In genomic region chr5:150576832-150577231, GRCm38 (mm10) we compare ENCODE assay signal across 29 mouse cellular contexts. TPM values are rescaled to one million over a fixed set of nuclear protein-coding genes. Genes with fewer than 3 reads are reported as not detected.
A peak's percentile ranks its signal among the peaks of the same experiment; 100 is the strongest.
DNase-seq lines count a peak whose midpoint lies in the region; ATAC-seq and TF ChIP-seq lines count a peak whose summit lies in the region.
"Had no signal": no experiment of that assay in that cellular context is flagged by ENCODE, and none has a peak within 500 bp of the region (broad histone marks: within the 10 kb centered on the region; RNA-seq: fewer than 3 reads in every experiment).

No protein-coding gene starts in this region.

- H3K4me1 ChIP-seq in liver, adult 2 months (ENCODE audit: control insufficient read depth, insufficient read depth, low read length) = peaks cover 30% of the 10 kb centered on the region
- H3K4me1 ChIP-seq in liver, embryonic 11.5 days (replicated peaks; ENCODE audit: control insufficient read depth, insufficient read depth, low read length) = peaks cover 31% of the 10 kb centered on the region
- H3K4me1 ChIP-seq in liver, embryonic 15.5 days (replicated peaks) = peaks cover 49% of the 10 kb centered on the region
- no peaks in the 10 kb centered on the region for H3K4me1 ChIP-seq in kidney, embryonic 14.5 days (ENCODE audit: control insufficient read depth, insufficient read depth, low read length)
- H3K4me1 ChIP-seq: forebrain, embryonic 10.5 days; forebrain, embryonic 13.5 days; heart, embryonic 12.5 days; hindbrain, embryonic 13.5 days had no signal

- TF ChIP-seq CTCF in liver, adult 2 months (IDR thresholded peaks at IDR 0.05; ENCODE audit: low read depth, low read length) = no peak

- TF ChIP-seq POLR2A in liver, adult 2 months (IDR thresholded peaks at IDR 0.05; ENCODE audit: extremely low read depth, insufficient read depth, low read length) = no peak

- WGBS in liver, adult 2 months = 28% methylated on average over 11 of the region's 11 CpGs
- 86% methylated on average over 11 of the region's 11 CpGs for WGBS in liver, embryonic 11.5 days
- WGBS in liver, embryonic 15.5 days (ENCODE audit: insufficient replicate concordance) = 81% methylated on average over 11 of the region's 11 CpGs
- 61% methylated on average over 11 of the region's 11 CpGs for WGBS in kidney, embryonic 14.5 days

- no peak overlapping the region; the same call in 1 of the 2 replicates for H3K27ac ChIP-seq in liver, adult 2 months (replicated peaks; ENCODE audit: insufficient read depth, low read depth, low read length)
- no peak overlapping the region for H3K27ac ChIP-seq in liver, embryonic 11.5 days (ENCODE audit: low read depth, low read length)
- peak overlapping the region; percentile 87; the same call in 1 of the 2 replicates for H3K27ac ChIP-seq in liver, embryonic 15.5 days (replicated peaks)
- H3K27ac ChIP-seq in kidney, embryonic 14.5 days (ENCODE audit: low read depth, low read length) = no peak overlapping the region
- H3K27ac ChIP-seq: forebrain, embryonic 10.5 days; forebrain, embryonic 13.5 days; heart, embryonic 15.5 days; hindbrain, embryonic 10.5 days; hindbrain, embryonic 13.5 days; intestine, embryonic 15.5 days had no signal

- no peak overlapping the region for H3K4me2 ChIP-seq in liver, embryonic 11.5 days
- no peak overlapping the region for H3K4me2 ChIP-seq in liver, embryonic 15.5 days
- no peak overlapping the region for H3K4me2 ChIP-seq in kidney, embryonic 14.5 days (replicated peaks; ENCODE audit: low read depth, low read length)
- H3K4me2 ChIP-seq: forebrain, embryonic 13.5 days; heart, embryonic 12.5 days; heart, embryonic 15.5 days; hindbrain, embryonic 13.5 days; intestine, embryonic 15.5 days had no signal

- no peaks in the 10 kb centered on the region for H3K9me3 ChIP-seq in liver, embryonic 11.5 days (ENCODE audit: control insufficient read depth, low read length)
- no peaks in the 10 kb centered on the region; the same call in 1 of the 2 replicates for H3K9me3 ChIP-seq in liver, embryonic 15.5 days (replicated peaks)
- no peaks in the 10 kb centered on the region for H3K9me3 ChIP-seq in kidney, embryonic 14.5 days (ENCODE audit: control insufficient read depth, low read length)
- H3K9me3 ChIP-seq: forebrain, embryonic 10.5 days; forebrain, embryonic 13.5 days; heart, embryonic 12.5 days; heart, embryonic 15.5 days; hindbrain, embryonic 10.5 days; hindbrain, embryonic 13.5 days; intestine, embryonic 15.5 days had no signal

- H3K27me3 ChIP-seq in liver, adult 2 months (ENCODE audit: control insufficient read depth, insufficient read depth, low read length) = no peaks in the 10 kb centered on the region
- H3K27me3 ChIP-seq in liver, embryonic 11.5 days (replicated peaks; ENCODE audit: control insufficient read depth, insufficient read depth, low read length) = no peaks in the 10 kb centered on the region
- no peaks in the 10 kb centered on the region for H3K27me3 ChIP-seq in liver, embryonic 15.5 days
- H3K27me3 ChIP-seq in kidney, embryonic 14.5 days (ENCODE audit: control insufficient read depth, insufficient read depth, low read length) = no peaks in the 10 kb centered on the region
- H3K27me3 ChIP-seq: forebrain, embryonic 13.5 days; heart, embryonic 12.5 days; heart, embryonic 15.5 days; hindbrain, embryonic 13.5 days; intestine, embryonic 15.5 days had no signal

- no peak overlapping the region for H3K9ac ChIP-seq in liver, adult 2 months (ENCODE audit: low read depth, low read length)
- no peak overlapping the region for H3K9ac ChIP-seq in liver, embryonic 11.5 days (ENCODE audit: low read depth, low read length)
- no peak overlapping the region for H3K9ac ChIP-seq in liver, embryonic 15.5 days
- no peak overlapping the region for H3K9ac ChIP-seq in kidney, embryonic 14.5 days (ENCODE audit: low read depth, low read length)
- H3K9ac ChIP-seq: forebrain, embryonic 13.5 days; heart, embryonic 12.5 days; heart, embryonic 15.5 days; hindbrain, embryonic 13.5 days; intestine, embryonic 15.5 days had no signal

- H3K36me3 ChIP-seq in liver, adult 2 months (ENCODE audit: control insufficient read depth, insufficient read depth, low read length) = peaks cover 41% of the 10 kb centered on the region
- H3K36me3 ChIP-seq in liver, embryonic 11.5 days (ENCODE audit: control insufficient read depth, insufficient read depth, low read length) = no peaks in the 10 kb centered on the region
- H3K36me3 ChIP-seq in liver, embryonic 15.5 days (replicated peaks) = peaks cover 20% of the 10 kb centered on the region
- H3K36me3 ChIP-seq in kidney, embryonic 14.5 days (ENCODE audit: control insufficient read depth, insufficient read depth, low read length) = no peaks in the 10 kb centered on the region
- H3K36me3 ChIP-seq: intestine, embryonic 15.5 days had no signal

- H3K79me2 ChIP-seq in liver, adult 2 months (ENCODE audit: control insufficient read depth, insufficient read depth, low read length) = peaks cover 4% of the 10 kb centered on the region; the same call in 1 of the 2 replicates

- DNase-seq in adrenal gland, adult 8-10 months = peak; percentile 26
- no peak for DNase-seq in adrenal gland, adult 18-20 months (ENCODE audit: low spot score in 2 of 2)
- DNase-seq in liver, adult 2 months (ENCODE audit: extremely low read depth, low read depth, low spot score) = peak; percentile 75
- DNase-seq in liver, embryonic 11.5 days (ENCODE audit: low spot score) = no peak
- DNase-seq: cerebellum, adult 18-20 months; cerebellum, adult 9-10 months; cerebellum, postnatal 14 days; gastrocnemius, postnatal 10 days; gastrocnemius, postnatal 36 days; heart, postnatal 10 days; heart, postnatal 36 days had no signal

- no peak overlapping the region for H3K4me3 ChIP-seq in liver, adult 2 months (ENCODE audit: insufficient read depth, low read depth, low read length)
- no peak overlapping the region for H3K4me3 ChIP-seq in liver, embryonic 11.5 days (ENCODE audit: low read depth, low read length)
- no peak overlapping the region for H3K4me3 ChIP-seq in liver, embryonic 15.5 days (replicated peaks)
- no peak overlapping the region for H3K4me3 ChIP-seq in kidney, embryonic 14.5 days (ENCODE audit: low read length)
- H3K4me3 ChIP-seq: forebrain, embryonic 10.5 days; forebrain, embryonic 13.5 days; heart, embryonic 12.5 days; heart, embryonic 15.5 days; hindbrain, embryonic 10.5 days; hindbrain, embryonic 13.5 days; intestine, embryonic 15.5 days had no signal

- no peak for ATAC-seq in liver, embryonic 11.5 days (replicated peaks; ENCODE audit: low FRiP score)
- ATAC-seq in liver, embryonic 15.5 days (ENCODE audit: insufficient read depth) = no peak
- ATAC-seq in kidney, embryonic 14.5 days (ENCODE audit: low FRiP score, low TSS enrichment) = no peak
- ATAC-seq: CD4-positive, CD25-positive, alpha-beta regulatory T cell, adult 4 months; forebrain, embryonic 13.5 days; forebrain, embryonic 16.5 days; hindbrain, embryonic 16.5 days; intestine, embryonic 15.5 days had no signal

RNA-seq across cellular contexts. Expression of gene N4bp2l1, which starts 20.2 kb away (rescaled TPM):
- 10 to 100 TPM; 27.3 to 31.7 (median 29.4) TPM for total RNA-seq in adrenal gland, adult 8-10 months (2022)
- 10 to 100 TPM; 23.1 to 27.1 TPM for total RNA-seq in adrenal gland, adult 18-20 months (2021)
- 81.9 and 90.1 TPM in 2 replicates for total RNA-seq in liver, adult 2 months (2014; rRNA removed)
- 48.2 and 64.9 TPM in 2 replicates for polyA plus RNA-seq in liver, adult 2 months (2012; rRNA removed)
- polyA plus RNA-seq in liver, embryonic 11.5 days (2014; fragmentation: Nextera tagmentation; extraction: Ambion mirVana) = 13.0 and 14.3 TPM in 2 replicates
- polyA plus RNA-seq in liver, embryonic 15.5 days (2015; fragmentation: Nextera tagmentation; extraction: Ambion mirVana) = 13.3 and 14.5 TPM in 2 replicates
- polyA plus RNA-seq in kidney, embryonic 14.5 days (2014; fragmentation: Nextera tagmentation; extraction: Ambion mirVana) = 5.5 and 5.7 TPM in 2 replicates

RNA-seq across cellular contexts. Expression of gene Brca2, which starts 54.4 kb away (rescaled TPM):
- total RNA-seq in adrenal gland, adult 8-10 months (2022) = 10 to 100 TPM in 1 of 4 experiments, 1 to 10 TPM in 3; 3.7 to 10.3 (median 8.1) TPM
- total RNA-seq in adrenal gland, adult 18-20 months (2021) = 1 to 10 TPM; 2.5 to 3.0 TPM
- 2.6 and 3.2 TPM in 2 replicates for total RNA-seq in liver, adult 2 months (2014; rRNA removed)
- 0.62 and 0.86 TPM in 2 replicates for polyA plus RNA-seq in liver, adult 2 months (2012; rRNA removed)
- polyA plus RNA-seq in liver, embryonic 11.5 days (2014; fragmentation: Nextera tagmentation; extraction: Ambion mirVana) = 20.5 and 30.0 TPM in 2 replicates
- polyA plus RNA-seq in liver, embryonic 15.5 days (2015; fragmentation: Nextera tagmentation; extraction: Ambion mirVana) = 18.9 and 20.3 TPM in 2 replicates
- 24.5 and 28.6 TPM in 2 replicates for polyA plus RNA-seq in kidney, embryonic 14.5 days (2014; fragmentation: Nextera tagmentation; extraction: Ambion mirVana)

RNA-seq across cellular contexts. Expression of gene Zar1l, which starts 58.9 kb away (rescaled TPM):
- total RNA-seq in adrenal gland, adult 8-10 months (2022) = not detected
- not detected for total RNA-seq in adrenal gland, adult 18-20 months (2021)
- total RNA-seq in liver, adult 2 months (2014; rRNA removed) = not detected in 2 replicates
- polyA plus RNA-seq in liver, adult 2 months (2012; rRNA removed) = not detected in 2 replicates
- not detected in 2 replicates for polyA plus RNA-seq in liver, embryonic 11.5 days (2014; fragmentation: Nextera tagmentation; extraction: Ambion mirVana)
- polyA plus RNA-seq in liver, embryonic 15.5 days (2015; fragmentation: Nextera tagmentation; extraction: Ambion mirVana) = not detected in 2 replicates
- polyA plus RNA-seq in kidney, embryonic 14.5 days (2014; fragmentation: Nextera tagmentation; extraction: Ambion mirVana) = not detected in 2 replicates
- total RNA-seq: gastrocnemius, adult 18-20 months; gastrocnemius, postnatal 10 days; gastrocnemius, postnatal 36 days; granulocyte monocyte progenitor cell, adult 5-6 weeks; heart, postnatal 10 days; heart, postnatal 36 days; MEL had no signal
- polyA plus RNA-seq: C2C12; CD4-positive, CD25-positive, alpha-beta regulatory T cell, adult 4 months; embryonic facial prominence, embryonic 11.5 days; embryonic facial prominence, embryonic 14.5 days; forebrain, embryonic 10.5 days; forebrain, embryonic 13.5 days; forebrain, embryonic 16.5 days; heart, embryonic 12.5 days; heart, embryonic 15.5 days; hindbrain, embryonic 10.5 days; hindbrain, embryonic 13.5 days; hindbrain, embryonic 16.5 days; intestine, embryonic 15.5 days had no signal

Comparison
In these comparisons a context has a peak if more than half of its experiments do, and no peak if none do; other contexts are left out.
1. DNase-seq: peak in adrenal gland, adult 8-10 months (single experiment) and liver, adult 2 months (single experiment); none in adrenal gland, adult 18-20 months (0 of 2) and liver, embryonic 11.5 days (single experiment).
2. RNA of gene Brca2, which starts 54.4 kb away (polyA plus RNA-seq): 20.5 to 30.0 TPM in liver, embryonic 11.5 days, 24.5 to 28.6 TPM in kidney, embryonic 14.5 days and 18.9 to 20.3 TPM in liver, embryonic 15.5 days; 0.62 to 0.86 TPM in liver, adult 2 months; every median in the first group is over 10 times any median in the second.